Mouse (Mus musculus): ENCODE data around the gene Ankdd1a. TPM values are rescaled to one million over a fixed set of nuclear protein-coding genes. Genes with fewer than 3 reads are reported as not detected.
A peak's percentile ranks its signal among the peaks of the same experiment; 100 is the strongest.

The Ankdd1a gene
- polyA plus RNA-seq, 1 experiment from 2014 or later: 0.13 TPM

GRCm38 (mm10) chr9:65550079-65550831 lies 30.3 kb upstream of the Ankdd1a start:
- peaks cover 21% of the 10 kb centered on the region for H3K79me2 ChIP-seq (ENCODE audit: inconsistent target)
- peaks cover 12% of the 10 kb centered on the region for H3K36me3 ChIP-seq (ENCODE audit: inconsistent target)
- peak overlapping the region; percentile 100 for H3K27ac ChIP-seq
- no peak overlapping the region for H3K4me3 ChIP-seq (ENCODE audit: inconsistent target)
- WGBS (ENCODE audit: missing documents): 40% methylated on average over 6 of the region's 7 CpGs

- Histone ChIP-seq H3K27ac (peak overlapping the region; percentile 100), H3K79me2 (ENCODE audit: inconsistent target) (peaks cover 19% of the 10 kb centered on the region), H3K4me3 (ENCODE audit: inconsistent target) (no peak overlapping the region), H3K36me3 (ENCODE audit: inconsistent target) (peaks cover 6% of the 10 kb centered on the region; the same call in 1 of the 2 replicates)
- WGBS (ENCODE audit: missing documents): 59% methylated on average over 5 of the region's 5 CpGs
Observed at GRCm38 (mm10) chr9:65549643-65550042, 29.6 kb upstream of the Ankdd1a start.

GRCm38 (mm10) chr9:65549139-65549538 lies 29.1 kb upstream of the Ankdd1a start:
- peak overlapping the region; percentile 100 for H3K27ac ChIP-seq
- no peak overlapping the region for H3K4me3 ChIP-seq (ENCODE audit: inconsistent target)
- H3K36me3 ChIP-seq (ENCODE audit: inconsistent target): peaks cover 1% of the 10 kb centered on the region; the same call in 1 of the 2 replicates
- H3K79me2 ChIP-seq (ENCODE audit: inconsistent target): peaks cover 16% of the 10 kb centered on the region
- 91% methylated on average over 3 of the region's 3 CpGs for WGBS (ENCODE audit: missing documents)

- peak overlapping the region; percentile 100 for H3K27ac ChIP-seq
- no peaks in the 10 kb centered on the region for H3K36me3 ChIP-seq (ENCODE audit: inconsistent target)
- 82% methylated on average over 8 of the region's 8 CpGs for WGBS (ENCODE audit: missing documents)
- H3K79me2 ChIP-seq (ENCODE audit: inconsistent target): peaks cover 8% of the 10 kb centered on the region; the same call in 1 of the 2 replicates
- no peak overlapping the region for H3K4me3 ChIP-seq (ENCODE audit: inconsistent target)
Observed at GRCm38 (mm10) chr9:65548311-65548710, 28.3 kb upstream of the Ankdd1a start.

GRCm38 (mm10) chr9:65547844-65548243 lies 27.9 kb upstream of the Ankdd1a start:
- Histone ChIP-seq H3K4me3 (ENCODE audit: inconsistent target) (no peak overlapping the region), H3K36me3 (ENCODE audit: inconsistent target) (no peaks in the 10 kb centered on the region), H3K79me2 (ENCODE audit: inconsistent target) (peaks cover 7% of the 10 kb centered on the region; the same call in 1 of the 2 replicates), H3K27ac (peak overlapping the region; percentile 100)
- 25% methylated on average over 4 of the region's 4 CpGs for WGBS (ENCODE audit: missing documents)

- peaks cover 7% of the 10 kb centered on the region; the same call in 1 of the 2 replicates for H3K79me2 ChIP-seq (ENCODE audit: inconsistent target)
- H3K36me3 ChIP-seq (ENCODE audit: inconsistent target): no peaks in the 10 kb centered on the region
- H3K27ac ChIP-seq: peak overlapping the region; percentile 100
- WGBS (ENCODE audit: missing documents): 92% methylated on average over 5 of the region's 5 CpGs
- H3K4me3 ChIP-seq (ENCODE audit: inconsistent target): no peak overlapping the region
Observed at GRCm38 (mm10) chr9:65547111-65547510, 27.1 kb upstream of the Ankdd1a start.

- Histone ChIP-seq H3K36me3 (ENCODE audit: inconsistent target) (no peaks in the 10 kb centered on the region), H3K27ac (peak overlapping the region; percentile 100), H3K4me3 (ENCODE audit: inconsistent target) (no peak overlapping the region), H3K79me2 (ENCODE audit: inconsistent target) (peaks cover 7% of the 10 kb centered on the region; the same call in 1 of the 2 replicates)
- 9% methylated on average over 4 of the region's 4 CpGs for WGBS (ENCODE audit: missing documents)
Observed at GRCm38 (mm10) chr9:65546413-65546695, 26.4 kb upstream of the Ankdd1a start.

GRCm38 (mm10) chr9:65545635-65546412 lies 25.8 kb upstream of the Ankdd1a start:
- Histone ChIP-seq H3K27ac (peak overlapping the region; percentile 100), H3K4me3 (ENCODE audit: inconsistent target) (no peak overlapping the region), H3K79me2 (ENCODE audit: inconsistent target) (peaks cover 7% of the 10 kb centered on the region; the same call in 1 of the 2 replicates), H3K36me3 (ENCODE audit: inconsistent target) (no peaks in the 10 kb centered on the region)
- WGBS (ENCODE audit: missing documents): 37% methylated on average over 10 of the region's 10 CpGs

- Histone ChIP-seq H3K4me3 (ENCODE audit: inconsistent target) (no peak overlapping the region; the same call in 1 of the 2 replicates), H3K79me2 (ENCODE audit: inconsistent target) (peaks cover 7% of the 10 kb centered on the region; the same call in 1 of the 2 replicates), H3K36me3 (ENCODE audit: inconsistent target) (no peaks in the 10 kb centered on the region), H3K27ac (peak overlapping the region; percentile 100)
- 2% methylated on average over 7 of the region's 7 CpGs for WGBS (ENCODE audit: missing documents)
Observed at GRCm38 (mm10) chr9:65542111-65542524, 22.1 kb upstream of the Ankdd1a start.

GRCm38 (mm10) chr9:65541126-65542068 lies 21.4 kb upstream of the Ankdd1a start:
- Histone ChIP-seq H3K79me2 (ENCODE audit: inconsistent target) (peaks cover 7% of the 10 kb centered on the region; the same call in 1 of the 2 replicates), H3K36me3 (ENCODE audit: inconsistent target) (no peaks in the 10 kb centered on the region), H3K4me3 (ENCODE audit: inconsistent target) (no peak overlapping the region; the same call in 1 of the 2 replicates), H3K27ac (peak overlapping the region; percentile 100)
- WGBS (ENCODE audit: missing documents): 7% methylated on average over 13 of the region's 13 CpGs

- Histone ChIP-seq H3K27ac (peak overlapping the region; percentile 100), H3K4me3 (ENCODE audit: inconsistent target) (no peak overlapping the region), H3K79me2 (ENCODE audit: inconsistent target) (peaks cover 3% of the 10 kb centered on the region; the same call in 1 of the 2 replicates), H3K36me3 (ENCODE audit: inconsistent target) (no peaks in the 10 kb centered on the region)
- 88% methylated on average over 9 of the region's 9 CpGs for WGBS (ENCODE audit: missing documents)
Observed at GRCm38 (mm10) chr9:65539697-65540096, 19.7 kb upstream of the Ankdd1a start.

GRCm38 (mm10) chr9:65537901-65538630 lies 18.1 kb upstream of the Ankdd1a start:
- Histone ChIP-seq H3K4me3 (ENCODE audit: inconsistent target) (no peak overlapping the region), H3K79me2 (ENCODE audit: inconsistent target) (no peaks in the 10 kb centered on the region; the same call in 1 of the 2 replicates), H3K36me3 (ENCODE audit: inconsistent target) (no peaks in the 10 kb centered on the region), H3K27ac (peak overlapping the region; percentile 97)
- 86% methylated on average over 8 of the region's 8 CpGs for WGBS (ENCODE audit: missing documents)

- H3K4me3 ChIP-seq (ENCODE audit: inconsistent target): no peak overlapping the region
- 73% methylated on average over 4 of the region's 4 CpGs for WGBS (ENCODE audit: missing documents)
- H3K36me3 ChIP-seq (ENCODE audit: inconsistent target): no peaks in the 10 kb centered on the region
- peak overlapping the region; percentile 97 for H3K27ac ChIP-seq
- H3K79me2 ChIP-seq (ENCODE audit: inconsistent target): no peaks in the 10 kb centered on the region; the same call in 1 of the 2 replicates
Observed at GRCm38 (mm10) chr9:65536491-65536890, 16.5 kb upstream of the Ankdd1a start.
